ENCODE assay signal across 17 mouse cellular contexts in the genomic region with DNA sequence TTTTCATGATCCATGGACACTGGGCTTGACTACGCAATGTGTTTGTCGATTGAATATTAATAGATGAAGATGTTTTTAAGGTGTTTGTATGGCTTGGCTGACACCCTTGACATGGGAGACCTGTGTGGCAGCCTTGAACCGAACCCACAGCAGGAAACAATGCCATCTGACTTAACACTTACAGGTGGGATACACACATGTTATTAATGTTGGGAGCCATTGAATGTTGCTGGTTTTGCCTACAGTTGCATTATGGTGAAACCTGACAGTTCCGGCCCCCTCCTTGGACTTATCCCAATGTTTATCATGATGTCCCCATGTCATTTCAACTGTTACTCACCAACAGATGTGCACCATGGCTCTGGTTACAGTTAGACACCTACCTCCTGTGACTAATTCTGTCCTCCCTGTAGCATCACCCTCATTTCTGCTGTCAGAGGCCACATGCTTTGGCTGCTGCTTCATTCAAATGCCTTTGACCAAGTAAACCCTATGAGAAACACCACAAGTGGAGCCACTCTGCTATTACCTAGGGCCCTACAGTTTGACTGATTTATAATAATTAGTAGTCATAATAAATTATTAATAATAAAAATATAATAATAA. TPM values are rescaled to one million over a fixed set of nuclear protein-coding genes. Genes with fewer than 3 reads are reported as not detected.
DNase-seq lines count a peak whose midpoint lies in the region; ATAC-seq and TF ChIP-seq lines count a peak whose summit lies in the region.
"Had no signal": no experiment of that assay in that cellular context is flagged by ENCODE, and none has a peak within 500 bp of the region (broad histone marks: within the 10 kb centered on the region; RNA-seq: fewer than 3 reads in every experiment).

No protein-coding gene starts in this region.

- no peak overlapping the region for H3K9ac ChIP-seq in hindbrain, embryonic 15.5 days
- H3K9ac ChIP-seq in midbrain, embryonic 16.5 days (ENCODE audit: low read depth, low read length): no peak overlapping the region
- H3K9ac ChIP-seq in liver, postnatal 0 days (replicated peaks): no peak overlapping the region
- H3K9ac ChIP-seq: embryonic facial prominence, embryonic 15.5 days; lung, embryonic 15.5 days had no signal

- no peak for TF ChIP-seq CTCF in cortical plate, adult 2 months (IDR thresholded peaks at IDR 0.05; ENCODE audit: extremely low read depth, insufficient read depth, low read length)
- no peak for TF ChIP-seq CTCF in liver, postnatal 0 days (IDR thresholded peaks at IDR 0.05; ENCODE audit: low read depth)

- H3K4me3 ChIP-seq in cortical plate, adult 2 months (ENCODE audit: insufficient read depth, low read length): no peak overlapping the region
- H3K4me3 ChIP-seq in hindbrain, embryonic 15.5 days: no peak overlapping the region
- no peak overlapping the region for H3K4me3 ChIP-seq in midbrain, embryonic 16.5 days (ENCODE audit: low read depth, low read length)
- no peak overlapping the region for H3K4me3 ChIP-seq in liver, postnatal 0 days (ENCODE audit: low read depth, low read length)
- H3K4me3 ChIP-seq: embryonic facial prominence, embryonic 15.5 days; lung, embryonic 15.5 days; megakaryocyte, embryonic 14.5 days had no signal

- TF ChIP-seq POLR2A in cortical plate, adult 2 months (IDR thresholded peaks at IDR 0.05; ENCODE audit: extremely low read depth, insufficient read depth, low read length): no peak

- peak; percentile 27 for ATAC-seq in hindbrain, embryonic 15.5 days (ENCODE audit: low FRiP score, low read depth)
- ATAC-seq in midbrain, embryonic 16.5 days: peak; percentile 39
- no peak for ATAC-seq in activated CD4-positive, CD25-positive, alpha-beta regulatory T cell, adult 4 months
- no peak for ATAC-seq in liver, postnatal 0 days

- H3K27ac ChIP-seq in cortical plate, adult 2 months (ENCODE audit: insufficient read depth, low read length): peak overlapping the region; percentile 18; the same call in 1 of the 2 replicates
- peak overlapping the region; percentile 89 for H3K27ac ChIP-seq in hindbrain, embryonic 15.5 days (replicated peaks)
- peak overlapping the region; percentile 89 for H3K27ac ChIP-seq in midbrain, embryonic 16.5 days (ENCODE audit: low read length)
- no peak overlapping the region for H3K27ac ChIP-seq in liver, postnatal 0 days (ENCODE audit: low read depth)
- H3K27ac ChIP-seq: embryonic facial prominence, embryonic 15.5 days; lung, embryonic 15.5 days had no signal

- no peaks in the 10 kb centered on the region for H3K36me3 ChIP-seq in hindbrain, embryonic 15.5 days
- no peaks in the 10 kb centered on the region for H3K36me3 ChIP-seq in midbrain, embryonic 16.5 days (ENCODE audit: control insufficient read depth, insufficient read depth, low read length)
- no peaks in the 10 kb centered on the region for H3K36me3 ChIP-seq in liver, postnatal 0 days (replicated peaks; ENCODE audit: insufficient read depth, low read length)
- H3K36me3 ChIP-seq: embryonic facial prominence, embryonic 15.5 days; lung, embryonic 15.5 days had no signal

- DNase-seq in brain, adult 2 months (ENCODE audit: low read depth, low spot score): peak; percentile 43
- DNase-seq in frontal cortex, postnatal 14 days (ENCODE audit: low spot score in 2 of 2): no peak
- DNase-seq in liver, postnatal 0 days: no peak
- DNase-seq: cerebellum, adult 11-12 months; heart, adult 18-20 months; heart, postnatal 14 days; kidney, adult 18-20 months; kidney, postnatal 4 days; liver; thymus, adult 18-20 months had no signal

- H3K27me3 ChIP-seq in hindbrain, embryonic 15.5 days: no peaks in the 10 kb centered on the region
- H3K27me3 ChIP-seq in midbrain, embryonic 16.5 days (ENCODE audit: control insufficient read depth, insufficient read depth, low read depth, low read length): no peaks in the 10 kb centered on the region
- no peaks in the 10 kb centered on the region for H3K27me3 ChIP-seq in liver, postnatal 0 days (ENCODE audit: insufficient read depth, low read length)
- H3K27me3 ChIP-seq: embryonic facial prominence, embryonic 15.5 days; lung, embryonic 15.5 days had no signal

- H3K4me1 ChIP-seq in cortical plate, adult 2 months (ENCODE audit: control insufficient read depth, insufficient read depth, low read length): peaks cover 8% of the 10 kb centered on the region; the same call in 1 of the 2 replicates
- H3K4me1 ChIP-seq in hindbrain, embryonic 15.5 days (replicated peaks): peaks cover 17% of the 10 kb centered on the region
- H3K4me1 ChIP-seq in midbrain, embryonic 16.5 days (ENCODE audit: control insufficient read depth, insufficient read depth, low read length): peaks cover 14% of the 10 kb centered on the region
- no peaks in the 10 kb centered on the region for H3K4me1 ChIP-seq in liver, postnatal 0 days (ENCODE audit: insufficient read depth)
- H3K4me1 ChIP-seq: embryonic facial prominence, embryonic 15.5 days; lung, embryonic 15.5 days had no signal

- TF ChIP-seq EP300 in liver, postnatal 0 days (IDR thresholded peaks at IDR 0.05; ENCODE audit: low read depth): no peak

- WGBS in hindbrain, embryonic 15.5 days: 43% methylated on average over 4 of the region's 4 CpGs
- WGBS in midbrain, embryonic 16.5 days: 38% methylated on average over 4 of the region's 4 CpGs
- 81% methylated on average over 4 of the region's 4 CpGs for WGBS in liver, postnatal 0 days (ENCODE audit: insufficient replicate concordance)

- H3K4me2 ChIP-seq in hindbrain, embryonic 15.5 days: peak overlapping the region; percentile 40
- peak overlapping the region; percentile 36 for H3K4me2 ChIP-seq in midbrain, embryonic 16.5 days (ENCODE audit: low read length)
- H3K4me2 ChIP-seq in liver, postnatal 0 days (ENCODE audit: low read depth, low read length): no peak overlapping the region
- H3K4me2 ChIP-seq: embryonic facial prominence, embryonic 15.5 days; lung, embryonic 15.5 days had no signal

- no peaks in the 10 kb centered on the region for H3K9me3 ChIP-seq in hindbrain, embryonic 15.5 days
- 0 out of 2 replicates have a peak, but pooled peaks cover 2% of the 10 kb centered on the region for H3K9me3 ChIP-seq in midbrain, embryonic 16.5 days (replicated peaks; ENCODE audit: control insufficient read depth, low read length, poor library complexity, severe bottlenecking)
- no peaks in the 10 kb centered on the region for H3K9me3 ChIP-seq in liver, postnatal 0 days (ENCODE audit: low read length)
- H3K9me3 ChIP-seq: lung, embryonic 15.5 days had no signal

RNA-seq across cellular contexts. Expression of a gene that starts 23.6 kb away (rescaled TPM):
- 147 and 149 TPM in 2 replicates for polyA plus RNA-seq in cortical plate, adult 2 months (2012; rRNA removed)
- polyA plus RNA-seq in hindbrain, embryonic 15.5 days (2015; fragmentation: Nextera tagmentation; extraction: Ambion mirVana): 153 and 165 TPM in 2 replicates
- polyA plus RNA-seq in midbrain, embryonic 16.5 days (2015; fragmentation: Nextera tagmentation; extraction: Ambion mirVana): 161 and 169 TPM in 2 replicates
- polyA plus RNA-seq in activated CD4-positive, CD25-positive, alpha-beta regulatory T cell, adult 4 months (2017; shearing (Covaris generic)): 100 to 1,000 TPM; 168 to 169 TPM
- 26.6 and 33.5 TPM in 2 replicates for polyA plus RNA-seq in liver, postnatal 0 days (2015; fragmentation: Nextera tagmentation; extraction: Ambion mirVana)

Comparison
In these comparisons a context has a peak if more than half of its experiments do, and no peak if none do; other contexts are left out.
1. ATAC-seq: peak in hindbrain, embryonic 15.5 days (single experiment) and midbrain, embryonic 16.5 days (single experiment); none in activated CD4-positive, CD25-positive, alpha-beta regulatory T cell, adult 4 months (single experiment) and liver, postnatal 0 days (single experiment).